Mouse (Mus musculus) urinary bladder, postnatal 10 days (tissue): ENCODE measurements around the gene Ascc2.

Experiments
- DNase-seq: peaks from one replicate; pipeline ENCODE4 v3.0.0; 2022; ENCODE audit warnings: low spot score

The Ascc2 gene

GRCm38 (mm10) chr11:4720393-4720792 is 82.8 kb downstream of the Ascc2 start:
- DNase-seq: no peak

- DNase-seq: no peak
These were observed 83.5 kb downstream of the Ascc2 start for GRCm38 (mm10) chr11:4720900-4721580.

GRCm38 (mm10) chr11:4721728-4722127 is 84.2 kb downstream of the Ascc2 start:
- DNase-seq: no peak

DNA sequence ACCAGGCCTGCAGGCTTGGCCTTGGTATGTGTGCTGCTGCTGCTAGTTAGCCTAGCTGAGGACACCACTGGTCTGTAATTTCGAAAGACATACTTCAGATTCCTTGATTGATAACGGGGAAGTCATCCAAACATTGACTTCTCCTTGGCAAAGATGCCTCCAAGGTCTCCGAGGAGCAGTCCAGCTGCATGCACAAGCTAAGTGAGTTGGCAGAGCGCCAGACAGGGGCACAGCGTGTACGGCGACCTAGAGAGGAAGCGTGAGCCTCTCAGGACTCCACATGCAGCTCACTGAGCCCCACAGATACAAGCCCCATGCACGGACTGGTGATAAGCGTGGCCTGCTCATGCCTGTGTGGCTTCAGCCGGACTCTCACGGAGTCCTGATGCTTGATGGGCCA is 92.1 kb downstream of the Ascc2 start:
- DNase-seq: peak; percentile 36

DNA sequence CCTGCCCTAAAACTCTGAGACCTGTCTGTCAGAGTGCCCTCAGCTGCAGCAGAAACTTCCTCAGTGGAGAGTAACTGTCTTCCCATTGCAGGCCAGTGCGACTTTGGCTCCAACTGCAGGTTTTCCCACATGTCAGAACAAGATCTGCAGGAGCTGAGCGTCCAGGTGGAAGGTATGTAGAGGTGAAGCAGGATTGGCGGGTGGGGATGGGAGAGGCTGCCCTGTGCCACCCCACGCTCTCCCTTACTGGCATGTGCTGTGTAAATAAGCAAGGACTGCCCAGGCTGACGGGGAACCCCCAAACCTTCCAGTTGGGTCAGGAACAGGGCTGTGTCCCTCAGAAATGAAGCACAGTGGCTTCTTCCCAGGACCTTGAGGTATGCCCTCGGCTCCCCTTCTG is 92.5 kb downstream of the Ascc2 start:
- DNase-seq: no peak

DNA sequence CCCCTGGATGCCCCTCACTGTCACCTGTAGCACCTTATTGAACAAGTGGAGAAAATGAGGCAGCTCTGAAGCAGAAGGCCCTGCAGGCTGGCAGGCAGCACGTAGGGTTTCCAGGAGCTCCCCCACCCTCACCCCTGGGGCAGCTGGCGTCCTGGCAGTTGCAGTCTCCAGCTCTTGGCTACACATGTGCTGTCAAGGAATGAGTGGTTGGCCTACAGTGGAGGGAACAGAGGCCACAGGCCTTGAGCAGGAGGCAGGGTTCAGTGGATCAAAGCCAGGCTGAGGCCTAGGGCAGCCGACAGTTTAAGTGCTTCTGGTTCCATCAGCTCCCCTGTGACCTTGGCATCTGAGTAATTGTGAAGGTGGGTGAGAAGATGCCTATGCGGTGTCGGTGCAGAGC is 93.4 kb downstream of the Ascc2 start:
- DNase-seq: no peak

GRCm38 (mm10) chr11:4731781-4732180 is 94.2 kb downstream of the Ascc2 start:
- no peak for DNase-seq

GRCm38 (mm10) chr11:4734179-4734578 is 96.6 kb downstream of the Ascc2 start:
- DNase-seq: no peak
